Mouse (Mus musculus): ENCODE measurements at regions not wholly inside any gene's neighbourhood (a gene's known extent, or its start where the extent isn't known, plus 50 kb on each side); places are given as distances from the start of the nearest gene placed in this dataset.

DNA sequence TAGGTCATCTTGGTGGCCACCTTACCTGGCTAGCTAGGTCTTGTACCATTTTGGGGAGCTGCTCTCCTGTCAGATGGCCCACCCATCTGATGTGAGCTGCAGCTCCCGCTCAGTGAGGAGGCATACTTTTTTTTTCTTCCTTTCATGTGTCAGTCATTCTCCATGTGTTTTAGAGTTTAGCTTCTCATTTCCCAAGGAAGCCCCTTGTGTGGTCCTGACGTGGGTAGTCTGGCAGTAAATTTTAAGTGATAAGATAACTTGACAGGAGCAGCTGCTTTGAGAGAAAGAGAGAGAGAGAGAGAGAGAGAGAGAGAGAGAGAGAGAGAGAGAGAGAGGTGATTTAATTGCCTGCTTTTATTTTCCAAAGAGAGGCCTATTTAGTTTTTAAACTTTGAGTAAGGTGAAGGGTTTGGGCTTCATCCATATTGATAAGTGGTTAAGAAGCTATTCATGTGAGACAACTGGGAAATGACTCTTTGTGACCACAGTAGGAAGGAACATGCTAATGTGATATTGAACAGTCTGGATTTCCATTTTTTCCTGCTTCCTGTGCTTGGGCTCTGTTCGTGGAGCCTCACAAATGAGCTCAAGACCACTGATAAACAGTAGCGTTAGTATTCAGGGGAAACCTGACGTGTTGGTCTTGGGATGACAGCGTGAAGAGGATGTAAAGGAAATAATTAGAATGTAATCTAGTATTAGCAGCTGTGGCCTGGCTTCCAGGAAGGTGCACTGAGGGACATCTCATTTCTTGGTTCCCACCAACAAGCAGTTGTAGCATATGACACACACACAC, 92.1 kb downstream of the Dact1 start:
- H3K27ac ChIP-seq (ENCODE audit: control insufficient read depth, insufficient read depth, low read length): no peak overlapping the region
- H3K4me1 ChIP-seq (replicated peaks; ENCODE audit: control insufficient read depth, insufficient read depth, low read length): no peaks in the 10 kb centered on the region
- 44% methylated on average over 6 of the region's 6 CpGs for whole genome bisulfite sequencing
- no peak for TF ChIP-seq POLR2A (IDR thresholded peaks at IDR 0.05; ENCODE audit: control insufficient read depth, extremely low read depth, insufficient read depth, low read length, poor library complexity)
- no peak for TF ChIP-seq CTCF (IDR thresholded peaks at IDR 0.05; ENCODE audit: borderline replicate concordance, control insufficient read depth, extremely low read depth, insufficient read depth, low read length, poor library complexity)
- no peak for DNase-seq
- no peaks in the 10 kb centered on the region for H3K27me3 ChIP-seq (ENCODE audit: control insufficient read depth, insufficient read depth, low read length)
- H3K4me3 ChIP-seq (ENCODE audit: control insufficient read depth, insufficient read depth, low read length): no peak overlapping the region
- H3K36me3 ChIP-seq (ENCODE audit: control insufficient read depth, insufficient read depth, low read length): no peaks in the 10 kb centered on the region

GRCm38 (mm10) chr12:71407294-71407693, 97.6 kb downstream of the Dact1 start:
- Histone ChIP-seq H3K27ac (ENCODE audit: control insufficient read depth, insufficient read depth, low read length) (no peak overlapping the region), H3K4me1 (replicated peaks; ENCODE audit: control insufficient read depth, insufficient read depth, low read length) (no peaks in the 10 kb centered on the region), H3K4me3 (ENCODE audit: control insufficient read depth, insufficient read depth, low read length) (no peak overlapping the region), H3K27me3 (ENCODE audit: control insufficient read depth, insufficient read depth, low read length) (no peaks in the 10 kb centered on the region), H3K36me3 (ENCODE audit: control insufficient read depth, insufficient read depth, low read length) (no peaks in the 10 kb centered on the region)
- WGBS: 71% methylated on average over 3 of the region's 3 CpGs
- no peak for DNase-seq
- TF ChIP-seq CTCF (IDR thresholded peaks at IDR 0.05; ENCODE audit: borderline replicate concordance, control insufficient read depth, extremely low read depth, insufficient read depth, low read length, poor library complexity) (no peak), POLR2A (IDR thresholded peaks at IDR 0.05; ENCODE audit: control insufficient read depth, extremely low read depth, insufficient read depth, low read length, poor library complexity) (no peak)

GRCm38 (mm10) chr12:71408396-71409050, 98.8 kb downstream of the Dact1 start:
- TF ChIP-seq CTCF (IDR thresholded peaks at IDR 0.05; ENCODE audit: borderline replicate concordance, control insufficient read depth, extremely low read depth, insufficient read depth, low read length, poor library complexity) (no peak), POLR2A (IDR thresholded peaks at IDR 0.05; ENCODE audit: control insufficient read depth, extremely low read depth, insufficient read depth, low read length, poor library complexity) (no peak)
- DNase-seq: no peak
- WGBS: 73% methylated on average over 3 of the region's 3 CpGs

DNA sequence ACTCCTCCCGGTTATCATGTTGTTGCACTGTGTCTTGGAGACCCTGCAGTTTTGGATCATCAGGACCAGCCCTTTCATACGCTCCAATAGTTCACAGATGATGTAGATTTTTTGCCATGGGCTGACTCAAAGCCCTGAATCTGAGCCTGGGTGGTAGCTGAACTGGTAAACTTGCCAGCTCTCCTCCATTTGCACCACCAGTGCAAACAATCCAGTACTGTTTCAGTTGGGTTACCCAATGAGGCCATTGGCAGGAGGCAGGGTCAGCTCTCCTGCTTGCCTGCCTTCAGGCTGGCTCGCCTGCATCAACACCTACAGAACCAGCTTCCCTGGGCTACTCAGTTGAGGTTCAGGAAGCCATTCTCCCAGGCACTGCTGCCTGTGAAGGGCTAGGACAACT, 102.6 kb downstream of the Dact1 start:
- H3K27me3 ChIP-seq (ENCODE audit: control insufficient read depth, insufficient read depth, low read length): no peaks in the 10 kb centered on the region
- no peaks in the 10 kb centered on the region for H3K4me1 ChIP-seq (replicated peaks; ENCODE audit: control insufficient read depth, insufficient read depth, low read length)
- H3K36me3 ChIP-seq (ENCODE audit: control insufficient read depth, insufficient read depth, low read length): no peaks in the 10 kb centered on the region
- DNase-seq: no peak
- no peak for TF ChIP-seq CTCF (IDR thresholded peaks at IDR 0.05; ENCODE audit: borderline replicate concordance, control insufficient read depth, extremely low read depth, insufficient read depth, low read length, poor library complexity)
- no peak for TF ChIP-seq POLR2A (IDR thresholded peaks at IDR 0.05; ENCODE audit: control insufficient read depth, extremely low read depth, insufficient read depth, low read length, poor library complexity)
- 85% methylated on average over 3 of the region's 3 CpGs for WGBS
- no peak overlapping the region for H3K4me3 ChIP-seq (ENCODE audit: control insufficient read depth, insufficient read depth, low read length)
- H3K27ac ChIP-seq (ENCODE audit: control insufficient read depth, insufficient read depth, low read length): no peak overlapping the region

More at GRCm38 (mm10) chr12:71408396-71409050, 98.8 kb downstream of the Dact1 start:
- Histone ChIP-seq H3K4me3 (ENCODE audit: control insufficient read depth, insufficient read depth, low read length) (no peak overlapping the region), H3K27me3 (ENCODE audit: control insufficient read depth, insufficient read depth, low read length) (no peaks in the 10 kb centered on the region), H3K36me3 (ENCODE audit: control insufficient read depth, insufficient read depth, low read length) (no peaks in the 10 kb centered on the region), H3K4me1 (replicated peaks; ENCODE audit: control insufficient read depth, insufficient read depth, low read length) (no peaks in the 10 kb centered on the region), H3K27ac (ENCODE audit: control insufficient read depth, insufficient read depth, low read length) (no peak overlapping the region)

DNA sequence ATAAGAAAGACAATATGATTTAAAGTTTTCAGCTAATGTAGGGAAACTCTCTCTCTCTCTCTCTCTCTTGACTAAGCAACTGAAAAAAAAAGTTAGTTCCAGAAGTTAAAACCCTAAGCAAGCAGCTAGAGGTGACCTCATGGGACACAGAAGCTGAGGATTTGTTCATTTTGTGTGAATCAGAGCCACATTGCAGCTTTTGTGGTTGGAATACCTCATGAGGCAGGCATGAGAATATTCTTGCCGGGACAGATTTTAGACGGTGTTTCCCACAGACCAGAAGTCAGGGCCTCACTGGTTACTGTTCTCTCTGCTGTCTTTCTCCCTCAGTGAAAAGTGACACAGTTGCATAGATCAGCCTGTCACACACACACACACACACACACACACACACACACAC, 107.3 kb downstream of the Dact1 start:
- H3K27me3 ChIP-seq (ENCODE audit: control insufficient read depth, insufficient read depth, low read length): no peaks in the 10 kb centered on the region
- TF ChIP-seq POLR2A (IDR thresholded peaks at IDR 0.05; ENCODE audit: control insufficient read depth, extremely low read depth, insufficient read depth, low read length, poor library complexity): no peak
- TF ChIP-seq CTCF (IDR thresholded peaks at IDR 0.05; ENCODE audit: borderline replicate concordance, control insufficient read depth, extremely low read depth, insufficient read depth, low read length, poor library complexity): no peak
- no peak for DNase-seq

DNA sequence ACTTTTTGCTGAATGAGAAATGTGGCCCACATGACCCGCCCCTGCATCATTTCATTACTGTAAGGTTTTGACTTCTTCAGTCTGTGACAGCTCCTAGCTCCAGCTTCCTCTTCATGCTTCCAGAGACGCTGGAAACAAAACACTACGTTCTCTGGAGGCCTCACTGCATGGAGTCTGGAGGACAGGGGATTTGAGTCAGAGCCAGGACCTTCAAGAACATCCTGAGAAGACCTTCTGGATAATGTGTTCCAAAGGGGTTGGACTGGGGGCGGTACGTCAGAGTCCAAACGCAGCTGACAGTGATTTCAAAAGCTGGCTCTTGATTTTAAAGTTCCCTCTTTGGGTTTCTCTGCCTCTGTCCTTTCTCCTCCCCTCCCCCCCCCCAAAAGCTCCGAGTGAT, 108.5 kb downstream of the Dact1 start:
- Histone ChIP-seq H3K4me3 (ENCODE audit: control insufficient read depth, insufficient read depth, low read length) (no peak overlapping the region), H3K4me1 (replicated peaks; ENCODE audit: control insufficient read depth, insufficient read depth, low read length) (no peaks in the 10 kb centered on the region), H3K27me3 (ENCODE audit: control insufficient read depth, insufficient read depth, low read length) (no peaks in the 10 kb centered on the region), H3K36me3 (ENCODE audit: control insufficient read depth, insufficient read depth, low read length) (no peaks in the 10 kb centered on the region), H3K27ac (ENCODE audit: control insufficient read depth, insufficient read depth, low read length) (no peak overlapping the region)
- DNase-seq: no peak
- 84% methylated on average over 7 of the region's 7 CpGs for WGBS
- TF ChIP-seq POLR2A (IDR thresholded peaks at IDR 0.05; ENCODE audit: control insufficient read depth, extremely low read depth, insufficient read depth, low read length, poor library complexity): no peak
- TF ChIP-seq CTCF (IDR thresholded peaks at IDR 0.05; ENCODE audit: borderline replicate concordance, control insufficient read depth, extremely low read depth, insufficient read depth, low read length, poor library complexity): no peak

More for the DNA sequence above, 107.3 kb downstream of the Dact1 start:
- Histone ChIP-seq H3K36me3 (ENCODE audit: control insufficient read depth, insufficient read depth, low read length) (no peaks in the 10 kb centered on the region), H3K27ac (ENCODE audit: control insufficient read depth, insufficient read depth, low read length) (no peak overlapping the region), H3K4me1 (replicated peaks; ENCODE audit: control insufficient read depth, insufficient read depth, low read length) (no peaks in the 10 kb centered on the region), H3K4me3 (ENCODE audit: control insufficient read depth, insufficient read depth, low read length) (no peak overlapping the region)
- 93% methylated on average over 2 of the region's 2 CpGs for WGBS
